Mouse (Mus musculus) Patski (cell line): ENCODE data around the gene Itgb5. TPM values are rescaled to one million over a fixed set of nuclear protein-coding genes. Genes with fewer than 3 reads are reported as not detected.

ENCODE experiments used
- ATAC-seq: fragments of 100-300 bp; one replicate; pipeline ENCODE4 v1.8.0; 2021
- CTCF ChIA-PET: fragments of 350-600 bp; sonication (Branson Sonifier 250); formaldehyde crosslinking; loops from one replicate; lab custom pipeline; 2022; ENCODE audit warnings: inconsistent platforms; lab: Charles Lee
- POLR2A ChIA-PET: fragments of 350-600 bp; sonication (Branson Sonifier 250); formaldehyde crosslinking; loops from one replicate; lab custom pipeline; 2022; ENCODE audit warnings: antibody characterized with exemption, inconsistent platforms; lab: Charles Lee
- DNase-seq: peaks from one replicate; pipeline ENCODE4 v3.0.0-alpha.2; 2011; ENCODE audit warnings: low read depth, low spot score
- H3K27me3 ChIP-seq: fragments of 371-371 bp; one replicate; pipeline ENCODE4 v1.5.1; 2021
- CTCF ChIP-seq: fragments of 100-300 bp; IDR thresholded peaks from one replicate; pipeline ENCODE4 v1.5.1; 2021
- in situ Hi-C: fragments of 300-500 bp; cut with MboI; formaldehyde crosslinking; loops from 3 replicates; pipeline ENCODE4 v1.11.1; 2018; ENCODE audit warnings: low pct_unique_long_range_greater_than_20kb, mixed read lengths
- polyA plus RNA-seq: library from polyadenylated mRNA; unstranded; gene quantifications from one replicate; pipeline ENCODE4 v1.2.3, GENCODE M21; 2021

Gene Itgb5
- polyA plus RNA-seq, 1 experiment from 2014 or later = 355 TPM

DNA sequence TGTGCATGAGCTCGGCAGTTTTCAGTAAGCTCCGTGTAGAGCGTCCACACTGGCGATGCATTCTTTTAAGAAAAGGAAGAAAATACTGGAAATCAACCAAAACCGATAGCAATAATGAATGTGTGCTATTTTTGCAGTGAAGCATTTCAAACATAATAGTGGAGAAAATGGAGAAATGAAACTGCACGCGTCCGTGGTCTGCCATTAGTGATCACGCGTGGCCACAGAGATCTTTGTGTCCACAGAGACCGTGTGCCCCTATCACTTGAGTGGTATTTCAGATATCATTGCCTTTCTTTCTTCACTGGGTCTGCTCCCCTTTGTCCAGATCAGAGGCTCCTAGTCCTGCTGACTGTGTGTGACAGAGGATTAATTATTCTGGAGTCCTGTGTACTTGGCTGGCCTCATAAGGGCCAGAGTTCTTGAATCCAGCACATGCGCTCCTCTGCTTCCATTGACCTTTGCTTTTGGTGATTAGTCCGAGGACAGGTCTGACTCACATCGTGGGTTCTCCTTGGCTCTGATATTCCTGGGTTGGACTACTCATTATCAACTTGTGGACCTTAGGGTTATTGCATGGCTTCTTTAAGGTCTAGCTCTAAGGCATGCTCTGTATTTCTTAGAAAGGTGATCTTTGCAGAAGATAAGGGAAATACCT, 56.3 kb downstream of the Itgb5 start:
- ChIA-PET CTCF (no interaction called here), POLR2A (no interaction called here)
- ATAC-seq (no peak), DNase-seq (no peak)
- no peaks in the 10 kb centered on the region for H3K27me3 ChIP-seq
- in situ Hi-C loops = no loop called here
- no peak for TF ChIP-seq CTCF

DNA sequence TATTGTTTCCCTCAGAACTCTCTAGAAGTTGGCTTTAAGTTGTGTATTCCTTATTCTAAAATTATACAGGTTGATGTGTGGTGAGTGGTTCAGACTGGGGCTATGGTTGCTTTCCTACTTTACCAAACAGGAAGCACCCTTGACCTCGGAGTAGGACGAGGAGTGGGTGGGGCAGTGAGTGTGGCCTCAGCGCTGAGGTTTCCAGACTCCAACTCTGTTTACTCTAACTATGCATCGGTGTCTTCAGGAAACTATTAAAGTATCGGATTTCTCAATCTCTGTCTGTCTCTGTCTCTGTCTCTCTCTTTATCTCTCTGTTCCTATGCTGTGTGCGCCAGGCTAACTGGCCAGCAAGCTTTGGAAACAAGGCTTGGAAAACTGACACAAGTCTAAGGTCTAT, 57.2 kb downstream of the Itgb5 start:
- ChIA-PET CTCF (no interaction called here), POLR2A (no interaction called here)
- no peak for TF ChIP-seq CTCF
- in situ Hi-C loops = no loop called here
- no peaks in the 10 kb centered on the region for H3K27me3 ChIP-seq
- no peak for DNase-seq
- no peak for ATAC-seq

DNA sequence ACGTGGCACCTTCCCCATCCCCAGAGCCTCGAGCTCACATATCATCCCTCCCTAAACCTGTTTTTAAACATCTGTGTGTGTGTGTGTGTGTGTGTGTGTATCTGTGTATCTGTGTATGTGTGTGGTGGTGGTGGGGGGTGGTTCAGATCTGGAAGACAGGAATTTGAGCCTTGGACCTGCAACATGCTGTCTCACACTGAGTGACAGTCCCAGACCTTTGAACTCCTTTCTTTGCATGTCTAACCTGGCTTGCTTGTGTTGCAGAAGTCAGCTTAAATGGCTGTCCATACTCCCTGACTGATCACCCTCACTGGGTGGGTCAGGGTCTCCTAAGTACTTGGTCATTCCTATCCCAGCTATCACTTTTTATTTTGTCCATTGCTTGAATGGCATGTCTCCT, 58.5 kb downstream of the Itgb5 start:
- DNase-seq (no peak), ATAC-seq (no peak)
- CTCF ChIA-PET = no interaction called here
- POLR2A ChIA-PET = interaction anchor here (0.8 to 1.1 kb wide), 2 partner anchors 15 to 29 kb away, joined by 3 read pairs; no protein-coding TSS in a partner anchor
- in situ Hi-C loops = no loop called here
- H3K27me3 ChIP-seq = no peaks in the 10 kb centered on the region
- no peak for TF ChIP-seq CTCF

DNA sequence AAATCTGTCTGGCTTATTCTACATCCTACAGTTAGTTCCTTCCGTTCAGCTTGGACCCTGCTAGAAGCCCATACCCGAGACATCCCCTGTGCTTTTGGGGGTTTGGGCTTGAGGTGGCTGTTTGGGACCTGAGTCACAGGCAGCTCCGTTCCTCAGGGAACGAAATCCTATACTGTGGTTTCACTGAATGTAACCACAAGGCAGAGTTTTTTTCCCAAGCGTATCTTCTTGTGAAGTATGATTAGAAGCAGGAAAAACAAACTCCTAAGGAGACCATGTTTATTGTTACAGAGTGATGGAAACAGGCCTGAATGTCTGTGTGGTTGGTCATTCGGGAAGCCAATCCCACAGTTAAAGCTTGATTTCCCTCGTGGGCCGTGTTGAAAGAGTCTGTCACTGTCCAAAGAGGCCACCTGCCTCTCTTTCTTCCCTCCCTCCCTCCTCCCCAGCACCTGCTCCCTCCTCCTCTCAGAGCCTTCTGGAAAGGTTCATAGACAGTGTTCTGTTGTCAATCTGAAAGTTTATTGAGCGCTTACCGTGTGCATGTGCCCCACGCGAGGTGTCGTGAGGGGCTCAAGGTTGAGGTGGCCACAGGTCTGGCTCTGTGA, 59.6 kb downstream of the Itgb5 start:
- DNase-seq = peak; percentile 77
- H3K27me3 ChIP-seq = no peaks in the 10 kb centered on the region
- ChIA-PET CTCF (interaction anchor here (0.7 to 1.6 kb wide), 4 partner anchors 11 to 59 kb away, joined by 3 to 4 read pairs (median 3); no protein-coding TSS in a partner anchor), POLR2A (interaction anchor here (0.6 to 1.1 kb wide), 2 partner anchors 30 to 64 kb away, joined by 3 read pairs; no protein-coding TSS in a partner anchor)
- ATAC-seq = peak; percentile 42
- in situ Hi-C loops = no loop called here
- no peak for TF ChIP-seq CTCF

DNA sequence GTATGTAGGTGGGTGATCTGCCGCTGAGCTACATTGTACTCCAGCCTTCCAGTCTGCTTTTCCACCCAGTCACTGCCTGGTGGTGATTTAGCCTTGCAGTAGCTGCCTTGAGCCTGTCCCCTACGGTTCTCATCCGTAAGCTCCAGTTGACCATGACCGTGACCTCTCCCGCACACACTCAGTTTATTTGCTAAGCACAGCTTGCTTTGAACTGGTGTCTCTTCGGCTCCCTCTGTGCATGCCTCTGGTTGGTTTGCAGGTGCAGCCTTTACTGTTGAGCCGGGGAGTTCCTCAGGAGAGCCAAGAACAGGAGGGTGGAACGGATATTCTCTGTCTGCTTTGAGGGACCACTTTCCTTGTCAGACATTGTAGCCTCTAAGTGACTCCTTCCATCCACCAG, 61.6 kb downstream of the Itgb5 start:
- no peaks in the 10 kb centered on the region for H3K27me3 ChIP-seq
- peak; percentile 8 for TF ChIP-seq CTCF
- ChIA-PET POLR2A (interaction anchor here (1.0 to 1.1 kb wide), 2 partner anchors 20 to 61 kb away, joined by 3 read pairs; no protein-coding TSS in a partner anchor), CTCF (interaction anchor here (1.0 to 1.3 kb wide), 4 partner anchors 9 to 97 kb away, joined by 3 to 5 read pairs (median 3); no protein-coding TSS in a partner anchor)
- in situ Hi-C loops = no loop called here
- DNase-seq (no peak), ATAC-seq (no peak)

DNA sequence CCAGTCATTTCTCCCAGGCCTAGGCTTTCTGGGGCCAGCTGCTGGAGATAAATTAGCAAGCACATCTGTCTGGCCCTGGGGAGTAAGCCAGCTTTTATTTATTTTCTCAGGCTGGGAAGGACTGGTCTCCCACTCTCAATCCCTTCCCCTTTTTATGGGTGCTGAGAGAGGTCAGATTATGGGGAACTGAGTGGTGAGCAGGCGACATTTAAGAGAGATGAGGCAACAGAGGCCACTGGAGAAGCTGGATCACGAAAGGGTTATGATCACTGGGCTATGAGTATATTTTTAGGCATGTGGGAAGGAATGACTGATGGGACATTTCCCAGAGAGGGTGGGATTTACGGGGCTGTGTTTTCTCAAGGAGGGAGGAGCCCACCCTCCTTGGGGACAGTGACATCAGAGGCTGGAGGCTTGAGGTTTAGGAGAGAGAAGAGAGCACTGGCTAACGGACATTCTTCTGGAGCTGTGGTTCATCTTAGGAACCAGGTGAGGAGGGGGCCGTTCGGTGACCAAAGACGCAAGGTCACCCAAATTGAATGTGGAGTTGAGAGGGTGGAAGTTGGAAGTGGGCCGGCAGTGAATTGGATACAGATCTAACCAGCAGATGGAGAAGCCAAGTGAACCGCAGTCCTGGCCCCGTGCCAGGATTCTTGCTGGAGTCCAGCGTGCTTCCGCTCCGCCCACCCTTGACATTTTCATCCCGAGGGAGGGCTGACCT, 62.3 kb downstream of the Itgb5 start:
- ChIA-PET CTCF (interaction anchor here (1.0 to 1.3 kb wide), 2 partner anchors 10 to 96 kb away, joined by 3 read pairs; no protein-coding TSS in a partner anchor), POLR2A (no interaction called here)
- peak; percentile 13 for ATAC-seq
- in situ Hi-C loops = no loop called here
- peak; percentile 92 for DNase-seq
- no peak for TF ChIP-seq CTCF
- H3K27me3 ChIP-seq = no peaks in the 10 kb centered on the region

DNA sequence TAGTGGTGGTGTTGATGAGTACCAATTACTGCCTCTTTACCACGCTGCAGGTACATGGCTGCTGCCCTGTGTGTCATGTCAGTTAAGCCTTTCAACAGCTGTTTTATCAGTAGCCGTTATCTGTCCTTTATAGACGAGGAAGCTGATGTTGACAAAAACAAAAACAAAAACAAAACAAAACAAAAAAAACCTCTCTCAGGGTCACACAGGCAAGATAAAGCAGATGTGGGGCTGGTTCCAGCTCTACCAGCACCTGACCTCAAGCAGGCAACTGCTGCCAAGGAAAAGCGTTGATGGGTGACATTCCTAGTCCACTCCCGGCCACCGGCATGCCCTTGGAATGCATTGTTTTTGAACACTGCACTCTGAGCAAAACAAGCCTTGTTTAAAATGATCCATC, 63.1 kb downstream of the Itgb5 start:
- peak; percentile 59 for ATAC-seq
- in situ Hi-C loops = no loop called here
- ChIA-PET CTCF (no interaction called here), POLR2A (no interaction called here)
- DNase-seq = peak; percentile 85
- no peaks in the 10 kb centered on the region for H3K27me3 ChIP-seq
- TF ChIP-seq CTCF = no peak

DNA sequence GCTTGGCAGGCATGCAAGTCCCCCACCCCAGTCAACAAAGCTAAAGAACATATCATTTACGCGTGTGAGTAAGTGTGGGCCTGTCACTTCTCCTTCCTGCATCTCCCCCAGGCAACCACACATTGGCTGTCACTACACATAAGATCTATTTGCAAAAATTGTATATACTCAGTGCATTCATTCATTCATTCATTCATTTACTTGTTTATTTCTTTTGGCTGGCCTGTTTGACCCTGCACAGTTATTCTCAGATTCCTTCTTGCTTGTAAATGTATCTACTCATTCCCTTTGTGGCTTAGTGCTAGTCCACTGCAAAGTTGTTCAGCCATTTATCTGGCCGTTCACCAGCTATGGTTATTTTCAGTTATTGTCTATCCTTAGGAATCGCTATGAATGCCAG, 64.3 kb downstream of the Itgb5 start:
- no peaks in the 10 kb centered on the region for H3K27me3 ChIP-seq
- no peak for TF ChIP-seq CTCF
- in situ Hi-C loops = no loop called here
- POLR2A ChIA-PET = no interaction called here
- CTCF ChIA-PET = interaction anchor here (1.5 kb wide), 1 partner anchor 73 kb away, joined by 4 read pairs; no protein-coding TSS in a partner anchor
- DNase-seq = no peak
- ATAC-seq = no peak

DNA sequence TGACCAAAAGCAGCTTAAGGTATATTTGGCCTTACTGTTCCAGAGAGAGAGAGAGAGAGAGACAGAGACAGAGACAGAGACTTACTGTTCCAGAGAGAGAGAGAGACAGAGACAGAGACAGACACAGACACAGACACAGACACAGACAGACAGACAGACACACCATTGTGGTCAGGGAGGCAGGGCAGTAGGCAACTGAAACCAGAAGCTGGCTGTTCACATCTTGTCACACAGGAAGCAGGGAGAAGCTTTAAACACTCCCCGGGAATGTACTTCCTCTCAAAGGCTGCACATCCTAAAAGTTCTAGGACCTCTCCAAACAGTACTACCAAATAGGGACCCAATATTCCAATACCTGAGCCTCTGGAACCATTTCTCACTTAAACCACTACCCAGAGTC, 65.0 kb downstream of the Itgb5 start:
- TF ChIP-seq CTCF = no peak
- in situ Hi-C loops = no loop called here
- ChIA-PET CTCF (interaction anchor here (1.5 kb wide), 1 partner anchor 74 kb away, joined by 4 read pairs; no protein-coding TSS in a partner anchor), POLR2A (interaction anchor here (0.6 kb wide), 1 partner anchor 28 kb away, joined by 5 read pairs; no protein-coding TSS in a partner anchor)
- DNase-seq (no peak), ATAC-seq (no peak)
- H3K27me3 ChIP-seq = no peaks in the 10 kb centered on the region

DNA sequence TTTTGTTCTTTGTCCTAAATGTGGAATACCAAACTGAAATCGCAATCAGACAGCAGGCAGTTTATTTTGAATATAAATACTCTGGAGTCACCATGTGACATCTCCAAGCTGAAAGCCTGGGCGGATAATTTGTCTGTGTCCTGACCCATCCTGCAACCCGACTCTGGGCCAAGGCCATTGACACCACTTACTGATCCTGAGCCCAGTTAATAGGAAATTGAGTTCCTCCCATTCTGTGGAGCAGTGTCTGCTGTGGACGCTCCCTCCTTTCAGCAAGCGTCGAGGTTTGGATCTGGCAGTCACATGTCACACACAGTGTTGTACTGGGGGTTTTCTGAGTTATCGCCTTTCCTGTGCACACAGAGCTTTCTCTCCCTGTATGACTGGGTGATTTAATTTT, 66.2 kb downstream of the Itgb5 start:
- no peak for DNase-seq
- POLR2A ChIA-PET = interaction anchor here (0.9 kb wide), 1 partner anchor 51 kb away, joined by 3 read pairs; no protein-coding TSS in a partner anchor
- no peak for ATAC-seq
- CTCF ChIA-PET = interaction anchor here (1.1 kb wide), 1 partner anchor 20 kb away, joined by 3 read pairs; no protein-coding TSS in a partner anchor
- in situ Hi-C loops = loop anchor here (5.0 kb wide), 1 partner anchor 57 kb away; no protein-coding TSS in a partner anchor
- no peak for TF ChIP-seq CTCF
- no peaks in the 10 kb centered on the region for H3K27me3 ChIP-seq
